Mouse (Mus musculus) C2C12 (cell line): ENCODE measurements around the gene Crhr1.

Source experiments
- CEBPB ChIP-seq: IDR thresholded peaks from one replicate; pipeline ENCODE4 v1.6.1; 2011; ENCODE audit warnings: low read depth, mild to moderate bottlenecking, control low read depth, moderate library complexity
- CTCF ChIP-seq: IDR thresholded peaks from one replicate; pipeline ENCODE4 v1.5.1; 2011; ENCODE audit not compliant: control insufficient read depth, insufficient read depth, insufficient read length
- FOSL1 ChIP-seq: IDR thresholded peaks from one replicate; pipeline ENCODE4 v1.8.0; 2011; ENCODE audit warnings: mild to moderate bottlenecking, low read length; ENCODE audit not compliant: poor library complexity, insufficient read depth, severe bottlenecking
- MAX ChIP-seq: IDR thresholded peaks from one replicate; pipeline ENCODE4 v1.6.1; 2011; ENCODE audit warnings: mild to moderate bottlenecking, control low read depth
- MYOD1 ChIP-seq: IDR thresholded peaks from one replicate; pipeline ENCODE4 v1.6.1; 2011; ENCODE audit warnings: low read depth; ENCODE audit not compliant: control insufficient read depth, insufficient read length
- MYOG ChIP-seq: IDR thresholded peaks from one replicate; pipeline ENCODE4 v1.6.1; 2011; ENCODE audit not compliant: control insufficient read depth, insufficient read length; ENCODE audit errors: extremely low read depth
- USF1 ChIP-seq: IDR thresholded peaks from one replicate; pipeline ENCODE4 v1.6.1; 2011; ENCODE audit warnings: low read depth, mild to moderate bottlenecking, control low read depth, moderate library complexity

GRCm38 (mm10) chr11:104206573-104206972 lies 73.9 kb downstream of the Crhr1 start:
- TF ChIP-seq CTCF (no peak), MYOD1 (no peak), FOSL1 (no peak), CEBPB (no peak), MYOG (no peak), USF1 (no peak), MAX (no peak)
